Mouse (Mus musculus): ENCODE data around the gene Nploc4.

Nploc4 gene

DNA sequence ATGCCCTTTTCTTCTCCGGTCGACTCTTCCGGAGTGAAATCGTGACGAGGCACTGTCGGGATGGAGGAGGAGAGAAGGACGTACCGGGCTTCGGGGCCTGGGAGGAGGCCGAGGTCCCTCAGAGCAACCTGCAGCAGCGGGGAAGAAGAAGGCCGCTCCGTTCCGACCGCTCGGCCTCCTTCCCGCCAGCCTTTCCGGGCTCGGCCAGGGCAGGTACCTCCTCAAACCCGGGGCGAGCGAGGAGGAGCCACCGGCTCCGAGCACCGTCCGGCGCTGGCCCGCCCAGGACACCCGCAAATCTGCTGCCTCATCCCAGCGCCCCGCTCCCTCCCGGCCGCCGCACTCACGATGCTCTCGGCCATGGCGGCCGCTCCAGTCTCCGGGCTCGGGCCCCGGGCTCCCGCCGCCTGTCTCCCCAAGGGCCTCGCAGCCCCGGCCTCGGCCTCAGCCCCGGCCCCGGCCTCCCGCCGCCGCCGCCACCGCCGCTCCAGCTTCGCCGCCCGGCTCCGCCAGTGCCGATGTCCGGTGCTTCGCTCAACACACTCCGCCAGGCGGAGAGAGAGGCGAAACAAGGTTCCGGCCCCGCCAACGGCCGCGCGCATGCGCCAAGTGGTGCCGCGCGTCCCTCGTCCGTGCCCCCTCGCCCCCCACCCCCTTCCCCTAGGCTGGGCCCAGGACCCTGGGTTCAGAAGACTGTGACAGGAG lies at the start of gene Nploc4:
Gene Nploc4 (minus strand): TSS at position 557 of the 705 bp plus-strand sequence.
- peak; percentile 64 to 75 for DNase-seq (ENCODE audit: low spot score in 2 of 2)

- DNase-seq (ENCODE audit: low spot score in 2 of 2) = no peak
Measured at GRCm38 (mm10) chr11:120485251-120485650, 47.7 kb upstream of the Nploc4 start.

DNA sequence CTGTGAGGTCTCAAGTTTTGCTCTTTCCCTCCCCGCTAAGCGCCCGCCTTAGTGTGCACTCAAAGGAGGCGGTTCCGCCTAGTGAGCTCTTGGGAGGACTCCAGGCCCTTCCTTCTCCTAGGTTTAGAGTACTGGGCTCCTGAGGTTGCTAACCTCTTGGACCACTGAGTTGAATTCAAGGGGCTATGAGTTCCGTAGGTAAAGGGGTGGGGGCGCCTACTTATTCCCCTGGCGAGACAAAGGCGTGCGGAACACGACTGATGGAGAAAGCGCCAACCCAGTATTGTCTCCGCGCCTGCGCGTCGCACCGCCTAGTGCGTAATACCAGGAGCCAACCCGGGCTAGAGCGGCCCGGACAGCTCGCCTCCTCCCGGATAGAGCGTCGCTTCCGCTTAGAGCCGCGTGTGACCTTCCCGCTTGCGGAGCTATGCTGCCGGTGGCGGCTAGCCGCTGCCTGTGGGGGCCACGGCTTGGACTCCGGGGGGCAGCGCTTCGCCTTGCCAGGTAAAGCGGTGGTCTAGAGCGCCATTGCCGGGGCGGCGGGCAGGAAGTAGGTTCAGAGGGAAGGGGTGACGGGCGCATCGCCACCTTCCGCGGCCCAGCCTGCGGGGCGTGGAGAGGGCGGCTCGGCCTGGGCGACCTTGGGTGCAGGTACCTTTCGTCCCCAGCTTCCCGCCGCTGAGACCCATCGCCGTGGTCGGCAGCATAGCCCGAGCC lies 46.9 kb upstream of the Nploc4 start, which contains the start of gene Mrpl12:
Gene Mrpl12 (plus strand): TSS at position 349 of the 717 bp plus-strand sequence.
- peak; percentile 82 to 86 for DNase-seq (ENCODE audit: low spot score in 2 of 2)

GRCm38 (mm10) chr11:120483448-120483934 lies 46.0 kb upstream of the Nploc4 start:
- no peak for DNase-seq (ENCODE audit: low spot score in 2 of 2)

GRCm38 (mm10) chr11:120472052-120472451 lies 34.5 kb upstream of the Nploc4 start:
- no peak for DNase-seq (ENCODE audit: low spot score in 2 of 2)

DNA sequence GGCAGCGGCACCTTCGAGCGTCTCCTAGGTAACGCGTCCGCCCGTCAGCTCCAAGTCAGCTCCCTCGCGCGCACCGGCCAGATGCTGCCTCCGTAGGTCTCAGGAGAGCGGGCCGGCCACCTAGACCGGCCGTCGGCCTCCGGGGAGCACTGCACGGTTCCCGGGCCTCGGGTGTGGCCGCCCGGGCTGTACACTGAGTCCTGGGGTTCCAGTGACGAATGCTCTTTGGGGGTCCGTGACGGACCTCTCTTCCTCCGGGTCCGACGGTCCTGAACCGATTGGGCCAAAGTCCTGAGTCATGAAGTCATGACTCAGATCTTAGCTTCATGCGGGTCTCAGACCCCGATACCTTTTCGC lies 30.2 kb upstream of the Nploc4 start:
- DNase-seq (ENCODE audit: low spot score in 2 of 2) = no peak

- peak; percentile 93 for DNase-seq (ENCODE audit: low spot score in 2 of 2)
Measured at GRCm38 (mm10) chr11:120467051-120467735, 29.7 kb upstream of the Nploc4 start, which contains the start of gene Arl16. Gene Arl16 (minus strand): TSS chr11:120467607.

GRCm38 (mm10) chr11:120465521-120465920 lies 28.0 kb upstream of the Nploc4 start:
- no peak for DNase-seq (ENCODE audit: low spot score in 2 of 2)

DNA sequence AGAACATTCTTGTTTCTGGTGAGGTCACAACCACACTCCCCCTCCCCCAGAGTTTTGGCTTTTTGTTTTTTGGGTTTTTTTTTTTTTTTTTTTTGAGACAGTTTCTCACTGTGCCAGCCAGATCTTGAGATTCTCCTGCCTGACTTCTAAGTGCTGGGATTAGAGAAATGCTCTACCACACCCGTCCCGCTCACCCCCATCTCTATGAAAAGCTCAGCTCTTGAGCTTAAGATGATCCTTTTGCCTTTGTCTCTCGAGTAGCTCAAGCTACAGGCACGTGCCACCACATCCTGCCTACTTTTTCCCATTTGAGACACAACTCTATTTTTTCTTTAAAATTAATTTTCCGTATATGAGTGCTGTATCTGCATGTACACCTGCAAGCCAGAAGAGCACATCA lies 26.9 kb upstream of the Nploc4 start:
- DNase-seq (ENCODE audit: low spot score in 2 of 2) = no peak

DNA sequence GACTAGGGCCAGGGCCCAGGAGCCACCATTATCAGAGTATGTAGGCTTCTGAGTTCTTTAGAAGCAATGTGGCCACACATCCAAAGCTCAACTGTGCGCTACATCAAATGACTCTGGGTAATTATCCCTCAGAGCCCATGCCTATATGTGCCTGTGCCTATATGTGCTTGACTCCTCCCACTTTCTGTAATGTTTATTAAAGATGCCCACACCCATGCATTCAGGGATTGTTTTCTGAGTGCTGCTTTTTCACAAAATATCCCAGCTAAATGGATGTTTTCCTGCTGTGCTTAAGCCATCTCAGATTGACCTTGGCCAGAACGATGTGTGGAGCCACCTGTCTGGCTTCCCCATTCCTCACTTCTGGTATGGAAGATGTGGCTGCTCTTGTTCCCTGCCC lies 26.0 kb upstream of the Nploc4 start:
- DNase-seq (ENCODE audit: low spot score in 2 of 2) = no peak

- no peak for DNase-seq (ENCODE audit: low spot score in 2 of 2)
Measured at GRCm38 (mm10) chr11:120458847-120459597, 21.5 kb upstream of the Nploc4 start.

DNA sequence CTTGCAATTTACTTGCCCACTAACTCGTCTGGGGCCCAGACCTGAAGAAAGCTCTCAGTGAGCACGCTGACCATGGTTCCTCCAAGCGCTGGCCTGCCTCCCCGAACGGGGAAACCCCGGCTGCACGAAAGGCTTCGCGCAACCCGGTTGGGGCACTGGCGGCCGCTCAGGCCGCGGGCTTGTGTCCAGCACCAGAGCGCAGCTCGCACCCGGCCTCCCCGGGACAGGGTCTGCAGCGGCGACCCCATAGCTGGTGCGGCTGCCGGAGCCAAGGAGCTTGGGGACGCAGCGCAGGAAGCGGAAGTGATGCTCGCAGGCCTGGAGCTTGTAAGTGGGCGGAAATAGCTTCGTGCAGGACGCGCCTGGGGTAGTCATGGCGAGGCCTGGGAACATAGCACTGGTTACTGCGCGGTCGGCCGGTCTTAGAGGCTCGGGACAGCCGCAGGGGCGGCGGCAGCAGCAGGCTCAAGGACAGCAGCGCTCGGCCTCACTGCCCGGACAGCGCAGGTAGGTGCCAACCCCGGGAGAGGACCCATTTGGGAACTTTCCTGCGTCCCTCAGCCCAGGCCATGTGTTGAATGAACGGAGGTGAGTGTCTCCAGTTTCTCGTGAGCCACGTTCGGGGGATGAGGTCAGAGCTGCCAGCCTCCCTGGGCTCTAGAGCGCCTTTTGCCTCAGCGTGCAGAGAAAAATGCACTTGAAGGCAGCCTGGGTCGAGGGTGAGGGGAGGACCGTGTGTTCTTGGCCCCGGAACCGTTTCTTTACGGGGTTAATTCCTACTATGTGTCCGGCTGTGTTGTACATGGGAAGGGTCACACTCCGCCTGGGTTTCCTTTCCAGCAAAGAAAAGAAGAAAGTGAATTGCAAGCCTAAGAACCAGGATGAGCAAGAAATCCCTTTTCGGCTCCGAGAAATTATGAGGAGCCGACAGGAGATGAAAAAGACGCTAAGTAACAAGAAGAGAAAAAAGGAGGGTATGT lies 20.6 kb upstream of the Nploc4 start, which contains the start of the genes Oxld1 and Ccdc137:
Gene Oxld1 (minus strand): TSS at position 297 of the 980 bp plus-strand sequence.
Gene Ccdc137 (plus strand): TSS at position 344 of the 980 bp plus-strand sequence.
- DNase-seq (ENCODE audit: low spot score in 2 of 2) = peak; percentile 53 to 70

GRCm38 (mm10) chr11:120457370-120457769 lies 19.9 kb upstream of the Nploc4 start:
- no peak for DNase-seq (ENCODE audit: low spot score in 2 of 2)

DNA sequence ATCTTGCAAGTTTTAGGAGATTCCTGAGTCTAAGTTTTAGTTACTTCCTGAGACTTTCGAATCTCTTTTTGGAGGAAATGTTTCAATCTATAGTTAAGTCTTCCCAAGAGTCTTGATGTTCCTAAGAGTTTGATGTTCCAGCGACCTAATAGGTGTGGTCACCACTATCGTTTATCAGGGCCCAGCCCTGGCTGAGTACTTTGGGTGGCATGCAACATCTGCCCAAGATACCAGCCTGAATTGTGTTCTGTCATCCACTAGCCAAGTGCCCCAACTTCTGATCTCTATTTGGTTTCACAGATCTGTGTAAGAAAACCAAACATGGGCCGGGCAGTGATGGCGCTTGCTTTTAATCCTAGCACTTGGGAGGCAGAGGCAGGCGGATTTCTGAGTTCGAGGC lies 17.9 kb upstream of the Nploc4 start:
- DNase-seq (ENCODE audit: low spot score in 2 of 2) = no peak

DNA sequence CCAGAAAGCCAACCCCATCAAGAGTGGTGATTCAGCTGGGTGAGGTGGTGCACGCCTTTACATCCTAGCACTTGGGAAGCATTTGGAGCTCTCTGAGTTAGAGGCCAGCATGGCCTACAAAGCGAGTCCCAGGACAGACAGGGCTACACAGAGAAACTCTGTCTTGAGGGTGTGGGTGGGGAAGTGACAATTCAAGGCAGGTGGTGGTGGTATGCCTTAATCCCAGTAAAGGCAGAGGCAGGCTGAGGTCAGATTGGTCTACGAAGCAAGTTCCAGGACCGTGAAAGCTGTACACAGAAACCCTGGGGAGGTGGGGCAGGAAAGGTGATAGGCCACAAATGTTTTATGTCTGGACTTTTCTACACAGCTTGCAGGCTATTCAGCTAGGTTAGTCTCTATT lies 17.5 kb upstream of the Nploc4 start:
- no peak for DNase-seq (ENCODE audit: low spot score in 2 of 2)

GRCm38 (mm10) chr11:120453306-120453705 lies 15.8 kb upstream of the Nploc4 start, which contains the start of gene Pde6g:
Gene Pde6g (minus strand): TSS chr11:120453500.
- DNase-seq (ENCODE audit: low spot score in 2 of 2) = no peak

GRCm38 (mm10) chr11:120452246-120452645 lies 14.7 kb upstream of the Nploc4 start:
- no peak for DNase-seq (ENCODE audit: low spot score in 2 of 2)

DNA sequence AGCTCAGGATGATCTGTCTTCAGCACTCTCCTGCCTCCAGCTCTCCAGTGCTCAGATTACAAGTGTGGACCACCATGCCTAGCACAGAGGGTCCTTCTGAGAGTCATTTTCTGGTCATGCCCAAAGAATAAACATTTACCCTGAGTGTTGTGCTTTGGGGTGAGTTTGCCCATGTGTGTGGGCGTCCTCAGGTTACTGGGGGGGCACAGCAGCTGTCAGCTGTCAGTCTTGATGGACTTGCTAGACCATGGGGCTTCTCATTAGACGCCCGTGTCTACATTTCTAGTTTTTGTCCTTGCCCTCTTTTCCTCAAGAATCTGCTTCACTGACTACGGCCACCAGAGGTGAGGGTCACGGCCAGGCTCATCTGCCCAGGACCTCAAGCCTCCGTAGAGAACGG lies 9.7 kb upstream of the Nploc4 start:
- DNase-seq (ENCODE audit: low spot score in 2 of 2) = no peak

- DNase-seq (ENCODE audit: low spot score in 2 of 2) = no peak
Measured at GRCm38 (mm10) chr11:120445475-120445874, 8.0 kb upstream of the Nploc4 start.

- no peak for DNase-seq (ENCODE audit: low spot score in 2 of 2)
Measured at GRCm38 (mm10) chr11:120444106-120444505, 6.6 kb upstream of the Nploc4 start.
